18 mouse cellular contexts compared by ENCODE assay signal in genomic region chr2:61965916-61966315, GRCm38 (mm10).
"Had no signal": no experiment of that assay in that cellular context is flagged by ENCODE, and none has a peak within 500 bp of the region (broad histone marks: within the 10 kb centered on the region; RNA-seq: fewer than 3 reads in every experiment).

No protein-coding gene starts in this region.

- H3K4me1 ChIP-seq: midbrain, embryonic 12.5 days; neural tube, embryonic 13.5 days; neural tube, embryonic 15.5 days had no signal

- ATAC-seq: liver, postnatal 0 days; midbrain, embryonic 16.5 days had no signal

- H3K27ac ChIP-seq: liver, embryonic 15.5 days; midbrain, embryonic 12.5 days; neural tube, embryonic 13.5 days; neural tube, embryonic 15.5 days had no signal

- H3K4me2 ChIP-seq: liver, embryonic 15.5 days; lung, embryonic 14.5 days; midbrain, embryonic 12.5 days; neural tube, embryonic 13.5 days; neural tube, embryonic 15.5 days had no signal

- H3K4me3 ChIP-seq: liver, embryonic 15.5 days; megakaryocyte, embryonic 14.5 days; midbrain, embryonic 12.5 days; myocyte; neural tube, embryonic 13.5 days; neural tube, embryonic 15.5 days had no signal

- H3K36me3 ChIP-seq: liver, embryonic 15.5 days; midbrain, embryonic 12.5 days; neural tube, embryonic 13.5 days; neural tube, embryonic 15.5 days had no signal

- H3K27me3 ChIP-seq: liver, embryonic 15.5 days; megakaryocyte, embryonic 14.5 days; midbrain, embryonic 12.5 days; neural tube, embryonic 13.5 days; neural tube, embryonic 15.5 days had no signal

- H3K9ac ChIP-seq: liver, embryonic 15.5 days; liver, postnatal 0 days; lung, embryonic 14.5 days; midbrain, embryonic 12.5 days; neural tube, embryonic 13.5 days; neural tube, embryonic 15.5 days had no signal

- DNase-seq: liver, postnatal 0 days; lung, embryonic 14.5 days; lung, postnatal 10 days; lung, postnatal 4 days; midbrain, embryonic 14.5 days; retina, postnatal 1 day; right cerebral cortex, adult 18-20 months; right cerebral cortex, postnatal 14 days; thymus, adult 18-20 months; thymus, postnatal 14 days; thymus, postnatal 36 days had no signal

- H3K9me3 ChIP-seq: liver, embryonic 15.5 days; megakaryocyte, embryonic 14.5 days; midbrain, embryonic 12.5 days; neural tube, embryonic 13.5 days; neural tube, embryonic 15.5 days had no signal
